Mouse (Mus musculus): Measurements from ENCODE around the gene Atxn7l1.

DNA sequence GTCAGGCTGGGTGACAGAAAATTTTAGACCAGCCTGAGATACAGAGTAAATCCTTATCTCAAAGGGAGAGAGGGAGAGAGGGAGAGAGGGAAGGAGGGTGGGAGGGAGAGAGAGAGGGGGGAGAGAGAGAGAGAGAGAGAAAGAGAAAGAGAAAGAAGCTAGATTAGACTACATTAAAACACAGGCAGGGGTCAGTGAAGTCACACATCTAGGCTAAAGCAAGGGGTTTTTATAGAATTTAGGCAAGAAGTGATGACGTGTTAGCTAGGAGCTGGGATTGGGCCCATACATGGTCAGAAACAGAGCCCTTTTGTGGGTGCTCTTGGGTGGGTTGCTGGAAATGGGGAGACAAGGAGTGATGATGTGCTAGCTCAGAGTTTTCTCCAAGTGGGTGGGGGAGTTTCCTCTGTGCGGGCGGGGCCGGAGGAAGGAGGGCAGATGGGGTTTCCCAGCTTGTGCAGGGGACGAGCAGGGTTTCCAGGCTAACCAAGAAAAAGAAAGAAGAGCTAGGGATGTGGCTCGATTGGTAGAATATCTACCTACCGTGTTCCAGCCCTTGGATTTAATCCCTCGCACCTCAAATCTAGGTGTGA is 136.9 kb downstream of the Atxn7l1 start:
- TF ChIP-seq CTCF (conservative IDR thresholded peaks at IDR 0.05; ENCODE audit: insufficient read depth, insufficient read length, low read depth, low read length) = no peak
- no peak for TF ChIP-seq POLR2A (IDR thresholded peaks at IDR 0.05; ENCODE audit: low read depth, low read length)

All from kidney, adult 2 months (tissue).